Mouse (Mus musculus) forebrain, embryonic 11.5 days (tissue): ENCODE measurements around the gene Bcl6. TPM values are rescaled to one million over a fixed set of nuclear protein-coding genes. Genes with fewer than 3 reads are reported as not detected.

Experiments used
- ATAC-seq: fragments of 200-750 bp; cut with Nextera tagmentation; replicated peaks from 2 replicates; pipeline ENCODE4 v1.8.0; 2017; ENCODE audit warnings: moderate TSS enrichment; ENCODE audit not compliant: low FRiP score
- DNase-seq: peaks from one replicate; pipeline ENCODE4 v3.0.0-alpha.2; 2017; ENCODE audit warnings: low spot score
- H3K27ac ChIP-seq: fragments of 300-500 bp; sonication (generic); 2 replicates; pipeline ENCODE4 v1.5.1; 2014; ENCODE audit warnings: low read depth, low read length
- H3K27me3 ChIP-seq: fragments of 300-500 bp; sonication (generic); 2 replicates; pipeline ENCODE4 v1.6.1; 2014; ENCODE audit warnings: mild to moderate bottlenecking, low read length, mixed read lengths; ENCODE audit not compliant: control insufficient read depth, insufficient read depth
- H3K36me3 ChIP-seq: fragments of 300-500 bp; sonication (generic); 2 replicates; pipeline ENCODE4 v1.6.1; 2014; ENCODE audit warnings: mild to moderate bottlenecking, low read length, moderate library complexity, mixed read lengths; ENCODE audit not compliant: control insufficient read depth, insufficient read depth
- H3K4me1 ChIP-seq: fragments of 300-500 bp; sonication (generic); replicated peaks from 2 replicates; pipeline ENCODE4 v1.6.1; 2014; ENCODE audit warnings: low read length, mixed read lengths; ENCODE audit not compliant: control insufficient read depth, insufficient read depth
- H3K4me2 ChIP-seq: fragments of 300-500 bp; sonication (generic); 2 replicates; pipeline ENCODE4 v1.6.1; 2014; ENCODE audit warnings: low read depth, mild to moderate bottlenecking, low read length, moderate library complexity, mixed read lengths; ENCODE audit not compliant: severe bottlenecking
- H3K4me3 ChIP-seq: fragments of 300-500 bp; sonication (generic); 2 replicates; pipeline ENCODE4 v1.5.1; 2014; ENCODE audit warnings: low read depth, low read length
- H3K9ac ChIP-seq: fragments of 300-500 bp; sonication (generic); 2 replicates; pipeline ENCODE4 v1.6.1; 2014; ENCODE audit warnings: low read length
- H3K9me3 ChIP-seq: fragments of 300-500 bp; sonication (generic); 2 replicates; pipeline ENCODE4 v1.6.1; 2016; ENCODE audit warnings: low read length, mixed read lengths; ENCODE audit not compliant: control insufficient read depth
- WGBS: fragments of 180-500 bp; shearing (Covaris S2); extraction: QIAGEN DNeasy Blood & Tissue Kit; methylation state at CpG from one replicate; pipeline ENCODE4 v1.1.7; 2014; 5-methylcytosine and 5-hydroxymethylcytosine counted together
- polyA plus RNA-seq: library from polyadenylated mRNA; unstranded; fragments of >200 nt; fragmentation: Nextera tagmentation; extraction: Ambion mirVana; gene quantifications from 2 replicates; pipeline ENCODE4 v1.2.1, GENCODE M21; 2014

Gene Bcl6
- polyA plus RNA-seq, 1 experiment from 2014 or later = 0.24 TPM

- Histone ChIP-seq H3K27ac (peak overlapping the region; percentile 98), H3K9ac (peak overlapping the region; percentile 83), H3K4me2 (peak overlapping the region; percentile 86), H3K9me3 (no peaks in the 10 kb centered on the region), H3K36me3 (no peaks in the 10 kb centered on the region), H3K4me1 (peaks cover 9% of the 10 kb centered on the region; the same call in 1 of the 2 replicates), H3K4me3 (peak overlapping the region; percentile 57), H3K27me3 (peaks cover 17% of the 10 kb centered on the region)
- WGBS = under 1% methylated on average over 13 of the region's 13 CpGs
- DNase-seq = no peak
- no peak for ATAC-seq
These were observed 541 bp downstream of the Bcl6 start for GRCm38 (mm10) chr16:23988157-23988465.

GRCm38 (mm10) chr16:23987341-23988156, 1.1 kb downstream of the Bcl6 start:
- DNase-seq = peak; percentile 78
- 0 out of 2 replicates have a peak overlapping the region, but pooled peaks have one; percentile 19 for H3K27ac ChIP-seq
- peak overlapping the region; percentile 86 for H3K4me2 ChIP-seq
- H3K4me3 ChIP-seq = peak overlapping the region; percentile 57
- no peaks in the 10 kb centered on the region for H3K9me3 ChIP-seq
- WGBS = under 1% methylated on average over 64 of the region's 64 CpGs
- no peaks in the 10 kb centered on the region for H3K36me3 ChIP-seq
- H3K27me3 ChIP-seq = peaks cover 17% of the 10 kb centered on the region
- peak overlapping the region; percentile 83 for H3K9ac ChIP-seq
- peaks cover 9% of the 10 kb centered on the region; the same call in 1 of the 2 replicates for H3K4me1 ChIP-seq
- ATAC-seq = peak; percentile 26

GRCm38 (mm10) chr16:23986871-23987270, 1.8 kb downstream of the Bcl6 start:
- Histone ChIP-seq H3K4me2 (peak overlapping the region; percentile 86), H3K4me3 (peak overlapping the region; percentile 57), H3K27ac (no peak overlapping the region), H3K9me3 (no peaks in the 10 kb centered on the region), H3K36me3 (no peaks in the 10 kb centered on the region), H3K27me3 (peaks cover 20% of the 10 kb centered on the region), H3K4me1 (peaks cover 11% of the 10 kb centered on the region), H3K9ac (peak overlapping the region; percentile 83)
- no peak for ATAC-seq
- DNase-seq = peak; percentile 66
- WGBS = under 1% methylated on average over 17 of the region's 17 CpGs

GRCm38 (mm10) chr16:23986176-23986575, 2.5 kb downstream of the Bcl6 start:
- no peaks in the 10 kb centered on the region for H3K36me3 ChIP-seq
- H3K9ac ChIP-seq = no peak overlapping the region
- 0 out of 2 replicates have a peak overlapping the region, but pooled peaks have one; percentile 24 for H3K4me2 ChIP-seq
- peaks cover 23% of the 10 kb centered on the region for H3K27me3 ChIP-seq
- H3K4me3 ChIP-seq = no peak overlapping the region; the same call in 1 of the 2 replicates
- H3K27ac ChIP-seq = no peak overlapping the region
- peaks cover 14% of the 10 kb centered on the region for H3K4me1 ChIP-seq
- WGBS = 4% methylated on average over 2 of the region's 3 CpGs
- no peak for DNase-seq
- H3K9me3 ChIP-seq = no peaks in the 10 kb centered on the region
- ATAC-seq = no peak

GRCm38 (mm10) chr16:23985467-23985861, 3.2 kb downstream of the Bcl6 start:
- H3K4me2 ChIP-seq = no peak overlapping the region
- H3K36me3 ChIP-seq = no peaks in the 10 kb centered on the region
- H3K4me3 ChIP-seq = no peak overlapping the region
- no peaks in the 10 kb centered on the region for H3K9me3 ChIP-seq
- no peak overlapping the region for H3K9ac ChIP-seq
- ATAC-seq = no peak
- 0% methylated on average over 6 of the region's 6 CpGs for WGBS
- H3K4me1 ChIP-seq = peaks cover 20% of the 10 kb centered on the region
- DNase-seq = no peak
- no peak overlapping the region for H3K27ac ChIP-seq
- peaks cover 30% of the 10 kb centered on the region for H3K27me3 ChIP-seq

- H3K4me1 ChIP-seq = peaks cover 20% of the 10 kb centered on the region
- H3K27ac ChIP-seq = no peak overlapping the region
- H3K9ac ChIP-seq = peak overlapping the region; percentile 6
- H3K4me3 ChIP-seq = peak overlapping the region; percentile 27
- DNase-seq = peak; percentile 66
- ATAC-seq = no peak
- H3K4me2 ChIP-seq = peak overlapping the region; percentile 50
- H3K36me3 ChIP-seq = no peaks in the 10 kb centered on the region
- H3K9me3 ChIP-seq = no peaks in the 10 kb centered on the region
- peaks cover 35% of the 10 kb centered on the region for H3K27me3 ChIP-seq
- 1% methylated on average over 22 of the region's 22 CpGs for WGBS
These were observed 3.7 kb downstream of the Bcl6 start for GRCm38 (mm10) chr16:23984760-23985466.

- 1% methylated on average over 22 of the region's 22 CpGs for WGBS
- no peaks in the 10 kb centered on the region for H3K36me3 ChIP-seq
- no peak overlapping the region for H3K27ac ChIP-seq
- ATAC-seq (peak; percentile 40; the same call in 1 of the 2 replicates), DNase-seq (peak; percentile 93)
- H3K4me3 ChIP-seq = peak overlapping the region; percentile 27
- peaks cover 18% of the 10 kb centered on the region for H3K4me1 ChIP-seq
- peak overlapping the region; percentile 50 for H3K4me2 ChIP-seq
- no peaks in the 10 kb centered on the region for H3K9me3 ChIP-seq
- H3K27me3 ChIP-seq = peaks cover 42% of the 10 kb centered on the region
- no peak overlapping the region for H3K9ac ChIP-seq
These were observed 4.5 kb downstream of the Bcl6 start for GRCm38 (mm10) chr16:23984183-23984582.

- Histone ChIP-seq H3K4me1 (peaks cover 18% of the 10 kb centered on the region), H3K4me2 (peak overlapping the region; percentile 68), H3K36me3 (no peaks in the 10 kb centered on the region), H3K27ac (no peak overlapping the region), H3K9ac (no peak overlapping the region; the same call in 1 of the 2 replicates), H3K27me3 (peaks cover 45% of the 10 kb centered on the region), H3K9me3 (no peaks in the 10 kb centered on the region), H3K4me3 (peak overlapping the region; percentile 28)
- DNase-seq (peak; percentile 88), ATAC-seq (no peak)
- under 1% methylated on average over 33 of the region's 33 CpGs for WGBS
These were observed 5.6 kb downstream of the Bcl6 start for GRCm38 (mm10) chr16:23982891-23983588.
